In genomic region chr5:120505781-120506180, GRCm38 (mm10) we compare ENCODE assay signal across 11 mouse cellular contexts. TPM values are rescaled to one million over a fixed set of nuclear protein-coding genes. Genes with fewer than 3 reads are reported as not detected.
DNase-seq lines count a peak whose midpoint lies in the region; ATAC-seq and TF ChIP-seq lines count a peak whose summit lies in the region.
"Had no signal": no experiment of that assay in that cellular context is flagged by ENCODE, and none has a peak within 500 bp of the region (broad histone marks: within the 10 kb centered on the region; RNA-seq: fewer than 3 reads in every experiment).

No protein-coding gene starts in this region.

- H3K4me3 ChIP-seq in forebrain, embryonic 10.5 days, result peak overlapping the region; percentile 16; the same call in 1 of the 2 replicates
- H3K4me3 ChIP-seq in forebrain, embryonic 11.5 days (ENCODE audit: low read depth, low read length), result no peak overlapping the region
- 0 out of 2 replicates have a peak overlapping the region, but pooled peaks have one; percentile 18 for H3K4me3 ChIP-seq in liver, embryonic 11.5 days (ENCODE audit: low read depth, low read length)
- H3K4me3 ChIP-seq in liver, postnatal 0 days (ENCODE audit: low read depth, low read length), result no peak overlapping the region
- peak overlapping the region; percentile 25; the same call in 1 of the 2 replicates for H3K4me3 ChIP-seq in embryonic facial prominence, embryonic 10.5 days
- no peak overlapping the region for H3K4me3 ChIP-seq in liver, embryonic 13.5 days (replicated peaks)

- TF ChIP-seq EP300 in liver, postnatal 0 days (IDR thresholded peaks at IDR 0.05; ENCODE audit: low read depth), result no peak

- no peak overlapping the region for H3K4me2 ChIP-seq in forebrain, embryonic 11.5 days (ENCODE audit: low read depth, low read length, severe bottlenecking)
- peak overlapping the region; percentile 48 for H3K4me2 ChIP-seq in liver, embryonic 11.5 days
- no peak overlapping the region for H3K4me2 ChIP-seq in liver, postnatal 0 days (ENCODE audit: low read depth, low read length)
- peak overlapping the region; percentile 32 for H3K4me2 ChIP-seq in liver, embryonic 13.5 days

- WGBS in forebrain, embryonic 10.5 days, result 69% methylated on average over 9 of the region's 9 CpGs
- WGBS in forebrain, embryonic 11.5 days, result 74% methylated on average over 9 of the region's 9 CpGs
- WGBS in liver, embryonic 11.5 days, result 60% methylated on average over 9 of the region's 9 CpGs
- 65% methylated on average over 9 of the region's 9 CpGs for WGBS in liver, postnatal 0 days (ENCODE audit: insufficient replicate concordance)
- WGBS in embryonic facial prominence, embryonic 10.5 days, result 70% methylated on average over 9 of the region's 9 CpGs
- WGBS in liver, embryonic 13.5 days (ENCODE audit: insufficient replicate concordance), result 56% methylated on average over 9 of the region's 9 CpGs

- H3K27ac ChIP-seq in forebrain, embryonic 10.5 days, result peak overlapping the region; percentile 6; the same call in 1 of the 2 replicates
- no peak overlapping the region for H3K27ac ChIP-seq in forebrain, embryonic 11.5 days (ENCODE audit: low read depth, low read length)
- H3K27ac ChIP-seq in liver, embryonic 11.5 days (ENCODE audit: low read depth, low read length), result no peak overlapping the region
- H3K27ac ChIP-seq in liver, postnatal 0 days (ENCODE audit: low read depth), result no peak overlapping the region
- peak overlapping the region; percentile 70 for H3K27ac ChIP-seq in embryonic facial prominence, embryonic 10.5 days (replicated peaks)
- no peak overlapping the region for H3K27ac ChIP-seq in liver, embryonic 13.5 days
- H3K27ac ChIP-seq: macrophage had no signal

- no peaks in the 10 kb centered on the region for H3K27me3 ChIP-seq in forebrain, embryonic 10.5 days (ENCODE audit: poor library complexity, severe bottlenecking)
- H3K27me3 ChIP-seq in forebrain, embryonic 11.5 days (ENCODE audit: control insufficient read depth, insufficient read depth, low read length), result no peaks in the 10 kb centered on the region
- H3K27me3 ChIP-seq in liver, embryonic 11.5 days (replicated peaks; ENCODE audit: control insufficient read depth, insufficient read depth, low read length), result no peaks in the 10 kb centered on the region
- no peaks in the 10 kb centered on the region for H3K27me3 ChIP-seq in liver, postnatal 0 days (ENCODE audit: insufficient read depth, low read length)
- H3K27me3 ChIP-seq in embryonic facial prominence, embryonic 10.5 days (replicated peaks; ENCODE audit: low read depth, poor library complexity, severe bottlenecking), result no peaks in the 10 kb centered on the region
- H3K27me3 ChIP-seq in liver, embryonic 13.5 days, result no peaks in the 10 kb centered on the region

- peaks cover 37% of the 10 kb centered on the region for H3K4me1 ChIP-seq in forebrain, embryonic 10.5 days
- H3K4me1 ChIP-seq in forebrain, embryonic 11.5 days (replicated peaks; ENCODE audit: control insufficient read depth, insufficient read depth, low read length), result peaks cover 9% of the 10 kb centered on the region; the same call in 1 of the 2 replicates
- H3K4me1 ChIP-seq in liver, embryonic 11.5 days (replicated peaks; ENCODE audit: control insufficient read depth, insufficient read depth, low read length), result peaks cover 17% of the 10 kb centered on the region
- H3K4me1 ChIP-seq in liver, postnatal 0 days (ENCODE audit: insufficient read depth), result peaks cover 24% of the 10 kb centered on the region
- peaks cover 36% of the 10 kb centered on the region for H3K4me1 ChIP-seq in embryonic facial prominence, embryonic 10.5 days
- H3K4me1 ChIP-seq in liver, embryonic 13.5 days (replicated peaks), result peaks cover 35% of the 10 kb centered on the region

- no peaks in the 10 kb centered on the region for H3K9me3 ChIP-seq in forebrain, embryonic 10.5 days
- H3K9me3 ChIP-seq in forebrain, embryonic 11.5 days (ENCODE audit: control insufficient read depth, low read length), result no peaks in the 10 kb centered on the region
- no peaks in the 10 kb centered on the region for H3K9me3 ChIP-seq in liver, embryonic 11.5 days (ENCODE audit: control insufficient read depth, low read length)
- no peaks in the 10 kb centered on the region for H3K9me3 ChIP-seq in liver, postnatal 0 days (ENCODE audit: low read length)
- H3K9me3 ChIP-seq in embryonic facial prominence, embryonic 10.5 days, result no peaks in the 10 kb centered on the region
- H3K9me3 ChIP-seq in liver, embryonic 13.5 days (replicated peaks), result no peaks in the 10 kb centered on the region

- no peaks in the 10 kb centered on the region for H3K36me3 ChIP-seq in forebrain, embryonic 10.5 days (replicated peaks)
- no peaks in the 10 kb centered on the region for H3K36me3 ChIP-seq in forebrain, embryonic 11.5 days (ENCODE audit: control insufficient read depth, insufficient read depth, low read length)
- H3K36me3 ChIP-seq in liver, embryonic 11.5 days (ENCODE audit: control insufficient read depth, insufficient read depth, low read length), result no peaks in the 10 kb centered on the region
- H3K36me3 ChIP-seq in liver, postnatal 0 days (replicated peaks; ENCODE audit: insufficient read depth, low read length), result no peaks in the 10 kb centered on the region
- no peaks in the 10 kb centered on the region for H3K36me3 ChIP-seq in embryonic facial prominence, embryonic 10.5 days (replicated peaks)
- no peaks in the 10 kb centered on the region for H3K36me3 ChIP-seq in liver, embryonic 13.5 days

- no peak for ATAC-seq in forebrain, embryonic 11.5 days (replicated peaks; ENCODE audit: low FRiP score)
- ATAC-seq in liver, embryonic 11.5 days (replicated peaks; ENCODE audit: low FRiP score), result no peak
- no peak for ATAC-seq in liver, postnatal 0 days
- ATAC-seq in liver, embryonic 13.5 days (ENCODE audit: low read depth), result no peak

- H3K9ac ChIP-seq in forebrain, embryonic 11.5 days (ENCODE audit: low read length), result no peak overlapping the region
- 0 out of 2 replicates have a peak overlapping the region, but pooled peaks have one; percentile 18 for H3K9ac ChIP-seq in liver, embryonic 11.5 days (ENCODE audit: low read depth, low read length)
- no peak overlapping the region for H3K9ac ChIP-seq in liver, postnatal 0 days (replicated peaks)
- H3K9ac ChIP-seq in liver, embryonic 13.5 days, result no peak overlapping the region

- no peak for DNase-seq in forebrain, embryonic 10.5 days (ENCODE audit: extremely low spot score, low spot score)
- DNase-seq in forebrain, embryonic 11.5 days (ENCODE audit: low spot score), result no peak
- no peak for DNase-seq in liver, embryonic 11.5 days (ENCODE audit: low spot score)
- no peak for DNase-seq in liver, postnatal 0 days
- no peak for DNase-seq in embryonic facial prominence, embryonic 10.5 days (ENCODE audit: low spot score)
- DNase-seq in liver, embryonic 13.5 days, result no peak
- no peak for DNase-seq in adipocyte (ENCODE audit: low spot score)
- no peak for DNase-seq in right cerebral cortex, postnatal 4 days

- no peak for TF ChIP-seq CTCF in liver, postnatal 0 days (IDR thresholded peaks at IDR 0.05; ENCODE audit: low read depth)

RNA-seq across cellular contexts. Expression of gene Plbd2, which starts 2.4 kb away (rescaled TPM):
- 33.0 and 35.5 TPM in 2 replicates for polyA plus RNA-seq in forebrain, embryonic 10.5 days (2016; fragmentation: Nextera tagmentation; extraction: Ambion mirVana)
- polyA plus RNA-seq in forebrain, embryonic 11.5 days (2014; fragmentation: Nextera tagmentation; extraction: Ambion mirVana), result 29.8 and 31.2 TPM in 2 replicates
- 32.8 and 35.1 TPM in 2 replicates for polyA plus RNA-seq in liver, embryonic 11.5 days (2014; fragmentation: Nextera tagmentation; extraction: Ambion mirVana)
- 53.6 and 54.1 TPM in 2 replicates for polyA plus RNA-seq in liver, postnatal 0 days (2015; fragmentation: Nextera tagmentation; extraction: Ambion mirVana)
- polyA plus RNA-seq in embryonic facial prominence, embryonic 10.5 days (2016; fragmentation: Nextera tagmentation; extraction: Ambion mirVana), result 35.5 and 37.8 TPM in 2 replicates
- 17.3 and 17.9 TPM in 2 replicates for polyA plus RNA-seq in liver, embryonic 13.5 days (2015; fragmentation: Nextera tagmentation; extraction: Ambion mirVana)

RNA-seq across cellular contexts. Expression of gene Slc8b1, which starts 5.2 kb away (rescaled TPM):
- 3.7 and 4.4 TPM in 2 replicates for polyA plus RNA-seq in forebrain, embryonic 10.5 days (2016; fragmentation: Nextera tagmentation; extraction: Ambion mirVana)
- 2.9 and 3.3 TPM in 2 replicates for polyA plus RNA-seq in forebrain, embryonic 11.5 days (2014; fragmentation: Nextera tagmentation; extraction: Ambion mirVana)
- polyA plus RNA-seq in liver, embryonic 11.5 days (2014; fragmentation: Nextera tagmentation; extraction: Ambion mirVana), result 5.1 and 5.5 TPM in 2 replicates
- 15.3 and 17.1 TPM in 2 replicates for polyA plus RNA-seq in liver, postnatal 0 days (2015; fragmentation: Nextera tagmentation; extraction: Ambion mirVana)
- polyA plus RNA-seq in embryonic facial prominence, embryonic 10.5 days (2016; fragmentation: Nextera tagmentation; extraction: Ambion mirVana), result 4.1 and 5.2 TPM in 2 replicates
- 4.0 and 4.7 TPM in 2 replicates for polyA plus RNA-seq in liver, embryonic 13.5 days (2015; fragmentation: Nextera tagmentation; extraction: Ambion mirVana)

RNA-seq across cellular contexts. Expression of gene Sds, which starts 29.5 kb away (rescaled TPM):
- not detected in 2 replicates for polyA plus RNA-seq in forebrain, embryonic 10.5 days (2016; fragmentation: Nextera tagmentation; extraction: Ambion mirVana)
- polyA plus RNA-seq in forebrain, embryonic 11.5 days (2014; fragmentation: Nextera tagmentation; extraction: Ambion mirVana), result not detected in 2 replicates
- polyA plus RNA-seq in liver, embryonic 11.5 days (2014; fragmentation: Nextera tagmentation; extraction: Ambion mirVana), result not detected in 2 replicates
- 32.4 and 32.5 TPM in 2 replicates for polyA plus RNA-seq in liver, postnatal 0 days (2015; fragmentation: Nextera tagmentation; extraction: Ambion mirVana)
- not detected in 2 replicates for polyA plus RNA-seq in embryonic facial prominence, embryonic 10.5 days (2016; fragmentation: Nextera tagmentation; extraction: Ambion mirVana)
- not detected in 2 replicates for polyA plus RNA-seq in liver, embryonic 13.5 days (2015; fragmentation: Nextera tagmentation; extraction: Ambion mirVana)
- polyA plus RNA-seq: brain, embryonic 14.5 days; kidney, adult 2 months; macrophage had no signal

RNA-seq across cellular contexts. Expression of gene Sdsl, which starts 33.2 kb away (rescaled TPM):
- 9.3 and 10.2 TPM in 2 replicates for polyA plus RNA-seq in forebrain, embryonic 10.5 days (2016; fragmentation: Nextera tagmentation; extraction: Ambion mirVana)
- 4.5 and 6.0 TPM in 2 replicates for polyA plus RNA-seq in forebrain, embryonic 11.5 days (2014; fragmentation: Nextera tagmentation; extraction: Ambion mirVana)
- 2.3 and 2.5 TPM in 2 replicates for polyA plus RNA-seq in liver, embryonic 11.5 days (2014; fragmentation: Nextera tagmentation; extraction: Ambion mirVana)
- 21.0 and 24.5 TPM in 2 replicates for polyA plus RNA-seq in liver, postnatal 0 days (2015; fragmentation: Nextera tagmentation; extraction: Ambion mirVana)
- 6.2 and 7.1 TPM in 2 replicates for polyA plus RNA-seq in embryonic facial prominence, embryonic 10.5 days (2016; fragmentation: Nextera tagmentation; extraction: Ambion mirVana)
- polyA plus RNA-seq in liver, embryonic 13.5 days (2015; fragmentation: Nextera tagmentation; extraction: Ambion mirVana), result 0.82 and 1.0 TPM in 2 replicates
- polyA plus RNA-seq: macrophage had no signal

Comparison
In these comparisons a context has a peak if more than half of its experiments do, and no peak if none do; other contexts are left out.
1. H3K27ac ChIP-seq: peak in forebrain, embryonic 10.5 days (single experiment) and embryonic facial prominence, embryonic 10.5 days (single experiment); none in forebrain, embryonic 11.5 days (single experiment), liver, embryonic 11.5 days (single experiment), liver, postnatal 0 days (single experiment) and liver, embryonic 13.5 days (single experiment).
2. H3K4me3 ChIP-seq: peak in forebrain, embryonic 10.5 days (single experiment), liver, embryonic 11.5 days (single experiment) and embryonic facial prominence, embryonic 10.5 days (single experiment); none in forebrain, embryonic 11.5 days (single experiment), liver, postnatal 0 days (single experiment) and liver, embryonic 13.5 days (single experiment).
3. H3K4me2 ChIP-seq: peak in liver, embryonic 11.5 days (single experiment) and liver, embryonic 13.5 days (single experiment); none in forebrain, embryonic 11.5 days (single experiment) and liver, postnatal 0 days (single experiment).
4. RNA of gene Sds, which starts 29.5 kb away (polyA plus RNA-seq): 32.4 to 32.5 TPM in liver, postnatal 0 days; not detected in forebrain, embryonic 11.5 days, not detected in forebrain, embryonic 10.5 days, not detected in liver, embryonic 13.5 days, not detected in liver, embryonic 11.5 days and not detected in embryonic facial prominence, embryonic 10.5 days; every median in the first group is over 10 times any median in the second.